Mouse (Mus musculus) embryonic fibroblast, embryonic 13.5 days (primary cell): ENCODE results near the gene Dnah17. TPM values are rescaled to one million over a fixed set of nuclear protein-coding genes. Genes with fewer than 3 reads are reported as not detected.

Experiments used
- H3K27ac ChIP-seq: 2 replicates; pipeline ENCODE4 v1.5.1; 2012; ENCODE audit warnings: low read length, control low read depth, inconsistent platforms; ENCODE audit not compliant: insufficient read depth
- H3K4me1 ChIP-seq: 2 replicates; pipeline ENCODE4 v1.6.1; 2011; ENCODE audit warnings: low read length; ENCODE audit not compliant: control insufficient read depth, insufficient read depth
- H3K4me3 ChIP-seq: 2 replicates; pipeline ENCODE4 v1.5.1; 2011; ENCODE audit warnings: mild to moderate bottlenecking, control low read depth, low read length; ENCODE audit not compliant: insufficient read depth
- CTCF ChIP-seq: IDR thresholded peaks from 2 replicates; pipeline ENCODE4 v1.5.1; 2011; ENCODE audit warnings: mild to moderate bottlenecking, control low read depth, low read length, moderate library complexity, borderline replicate concordance; ENCODE audit not compliant: insufficient read depth
- POLR2A ChIP-seq: IDR thresholded peaks from 2 replicates; pipeline ENCODE4 v1.6.1; 2011; ENCODE audit warnings: low read depth, mild to moderate bottlenecking, control low read depth, low read length, moderate library complexity
- polyA plus RNA-seq: library from polyadenylated mRNA; stranded (reverse); fragments of >200 nt; gene quantifications from 2 replicates; pipeline ENCODE4 v1.2.4, GENCODE M21; 2011; ENCODE audit warnings: low read depth; ENCODE audit not compliant: missing spikeins, insufficient read length

Dnah17 gene
- polyA plus RNA-seq, 1 experiment = not detected

DNA sequence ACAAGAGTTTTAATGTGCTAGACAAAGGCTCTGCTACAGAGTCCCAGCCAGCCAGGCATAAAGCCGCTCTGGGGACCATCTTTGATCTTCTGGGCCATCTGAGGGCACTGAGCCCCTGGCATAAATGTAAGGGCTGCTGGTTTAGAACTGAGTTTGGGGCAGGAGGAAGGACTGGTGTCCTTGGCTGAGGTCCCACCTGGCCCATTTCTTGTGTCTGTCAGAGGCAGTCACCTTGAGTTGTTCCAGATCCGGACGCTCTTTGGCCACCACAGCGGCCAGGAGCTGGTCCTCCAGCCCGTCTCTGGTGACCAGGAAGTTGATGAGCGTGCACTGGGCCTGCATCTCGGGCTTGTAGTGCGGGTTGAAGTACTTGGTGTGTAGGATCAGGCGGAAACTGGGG is 87.6 kb downstream of the Dnah17 start:
- Histone ChIP-seq H3K4me1 (no peaks in the 10 kb centered on the region), H3K27ac (no peak overlapping the region), H3K4me3 (no peak overlapping the region)
- TF ChIP-seq POLR2A (no peak), CTCF (no peak)

GRCm38 (mm10) chr11:118035068-118035467 is 95.4 kb downstream of the Dnah17 start:
- Histone ChIP-seq H3K4me1 (no peaks in the 10 kb centered on the region), H3K4me3 (no peak overlapping the region), H3K27ac (no peak overlapping the region)
- no peak for TF ChIP-seq CTCF
- TF ChIP-seq POLR2A = no peak

DNA sequence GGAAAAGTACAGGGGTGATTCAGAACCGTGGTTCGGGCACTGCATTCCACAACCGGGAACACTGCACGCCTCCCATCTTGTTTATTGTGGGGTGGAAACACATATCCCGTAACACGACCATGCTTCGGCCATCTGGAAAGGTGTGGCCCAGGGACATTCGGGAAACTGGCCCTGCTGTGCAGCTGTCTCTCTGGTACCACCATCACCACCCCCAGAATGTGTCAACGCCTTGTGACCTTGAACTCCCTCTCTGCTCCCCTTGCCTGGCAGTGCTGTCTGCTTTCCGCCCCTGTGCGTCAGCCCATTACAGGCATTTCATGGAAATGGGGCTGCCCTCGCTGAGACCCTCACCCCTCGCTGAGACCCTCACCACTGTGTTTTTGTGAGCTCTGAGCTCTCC is 96.0 kb downstream of the Dnah17 start:
- TF ChIP-seq POLR2A (no peak), CTCF (no peak)
- Histone ChIP-seq H3K4me3 (no peak overlapping the region), H3K4me1 (no peaks in the 10 kb centered on the region), H3K27ac (no peak overlapping the region)

GRCm38 (mm10) chr11:118031134-118031533 is 99.3 kb downstream of the Dnah17 start:
- H3K27ac ChIP-seq = no peak overlapping the region
- H3K4me3 ChIP-seq = no peak overlapping the region
- TF ChIP-seq POLR2A (no peak), CTCF (no peak)
- H3K4me1 ChIP-seq = no peaks in the 10 kb centered on the region

GRCm38 (mm10) chr11:118029170-118029569 is 101.3 kb downstream of the Dnah17 start:
- H3K4me1 ChIP-seq = no peaks in the 10 kb centered on the region
- no peak overlapping the region for H3K4me3 ChIP-seq
- TF ChIP-seq POLR2A (no peak), CTCF (no peak)
- H3K27ac ChIP-seq = no peak overlapping the region

DNA sequence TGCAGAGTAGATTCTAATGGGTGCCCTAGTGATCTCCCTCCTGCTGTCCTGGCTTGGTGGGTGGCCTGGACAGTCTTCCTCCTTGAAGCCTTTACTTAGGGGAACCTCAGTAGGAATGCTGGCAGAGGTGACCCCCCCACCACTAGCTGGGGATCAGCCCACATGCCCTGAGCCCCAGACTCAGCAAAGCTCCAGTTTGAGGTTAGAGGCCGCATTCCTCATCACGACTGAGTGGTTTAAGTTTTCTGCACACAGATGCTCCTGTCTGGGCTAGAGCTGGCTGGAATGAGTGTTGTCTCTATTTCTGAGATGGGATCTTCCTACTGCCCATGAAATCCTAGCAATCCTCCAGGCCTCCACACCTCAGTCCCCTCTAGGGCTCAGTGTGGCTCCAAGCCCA is 106.3 kb downstream of the Dnah17 start:
- Histone ChIP-seq H3K27ac (no peak overlapping the region), H3K4me3 (no peak overlapping the region), H3K4me1 (no peaks in the 10 kb centered on the region)
- TF ChIP-seq CTCF (no peak), POLR2A (no peak)

- Histone ChIP-seq H3K4me3 (no peak overlapping the region), H3K27ac (no peak overlapping the region), H3K4me1 (no peaks in the 10 kb centered on the region)
- TF ChIP-seq CTCF (no peak), POLR2A (no peak)
These were observed 107.0 kb downstream of the Dnah17 start for GRCm38 (mm10) chr11:118023475-118023874.

- H3K4me1 ChIP-seq = no peaks in the 10 kb centered on the region
- TF ChIP-seq CTCF = peak; percentile 89
- TF ChIP-seq POLR2A = no peak
- H3K4me3 ChIP-seq = no peak overlapping the region
- no peak overlapping the region for H3K27ac ChIP-seq
These were observed 108.6 kb downstream of the Dnah17 start for GRCm38 (mm10) chr11:118021806-118022205.

GRCm38 (mm10) chr11:118018328-118018727 is 112.1 kb downstream of the Dnah17 start:
- H3K4me3 ChIP-seq = no peak overlapping the region
- H3K27ac ChIP-seq = no peak overlapping the region
- H3K4me1 ChIP-seq = peaks cover 17% of the 10 kb centered on the region
- TF ChIP-seq CTCF (no peak), POLR2A (no peak)

DNA sequence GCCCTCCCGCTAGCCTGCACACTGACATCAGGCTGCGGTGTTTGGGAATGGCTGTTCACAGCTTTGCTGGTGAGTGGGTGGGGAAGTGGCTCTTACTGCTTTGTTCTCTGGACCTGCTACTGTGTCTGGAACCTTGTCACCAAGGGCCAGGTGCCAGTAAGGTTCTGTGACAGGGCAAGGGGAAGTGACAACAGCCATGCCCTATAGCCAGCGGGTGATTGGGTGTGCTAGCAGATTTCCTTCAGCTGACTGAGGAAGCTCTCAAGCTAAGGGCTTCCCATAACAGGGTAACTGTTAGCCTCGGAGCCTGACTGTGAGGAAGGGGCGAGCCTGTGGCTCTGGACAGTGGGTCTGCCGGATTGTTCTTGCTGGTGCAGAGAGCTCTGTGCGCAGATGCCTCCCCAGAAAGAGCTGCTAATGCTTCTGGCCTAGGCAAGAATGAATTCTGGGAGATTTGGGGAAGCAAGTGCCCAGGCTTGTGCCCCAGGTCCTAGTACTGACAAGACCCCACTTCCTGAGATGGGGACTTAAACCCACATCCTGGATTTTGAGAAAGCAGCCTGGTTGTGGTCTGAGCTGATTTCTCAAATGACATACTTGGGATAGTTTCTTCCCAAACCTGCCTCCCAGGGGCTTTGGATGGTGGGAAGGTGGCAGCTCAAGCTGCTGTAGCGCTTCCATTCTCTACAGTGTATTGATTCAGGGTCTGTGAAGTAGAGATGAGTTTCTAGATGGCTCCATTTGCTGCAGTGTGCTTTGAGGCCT is 114.9 kb downstream of the Dnah17 start:
- Histone ChIP-seq H3K27ac (peak overlapping the region; percentile 46), H3K4me3 (no peak overlapping the region), H3K4me1 (peaks cover 29% of the 10 kb centered on the region)
- TF ChIP-seq CTCF (no peak), POLR2A (no peak)
